13 mouse cellular contexts compared by ENCODE assay signal in the genomic region with DNA sequence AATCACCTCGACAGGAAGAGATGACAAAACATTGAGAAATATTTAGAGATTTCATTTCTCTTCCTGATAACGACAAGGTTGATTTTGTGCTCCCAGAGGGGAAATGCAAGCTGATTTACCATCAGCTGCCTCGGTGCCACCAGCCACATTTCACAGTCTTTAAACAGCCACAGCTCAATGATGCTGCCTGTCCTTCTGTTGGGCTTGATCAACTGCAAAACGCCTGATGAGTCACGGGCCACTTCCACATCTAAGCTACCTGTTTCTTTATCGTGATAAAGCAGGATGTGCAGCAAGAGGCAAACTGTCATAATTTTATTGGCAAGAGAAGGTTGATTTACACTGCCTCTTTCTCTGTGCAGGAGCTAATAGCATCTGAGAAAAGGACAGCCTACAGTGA.
"Had no signal": no experiment of that assay in that cellular context is flagged by ENCODE, and none has a peak within 500 bp of the region (broad histone marks: within the 10 kb centered on the region; RNA-seq: fewer than 3 reads in every experiment).

No protein-coding gene starts in this region.

- DNase-seq: kidney, adult 2 months; kidney, postnatal 25 days; lung, postnatal 14 days; right cerebral cortex, postnatal 4 days; spleen, adult 18-20 months; thymus, adult 2 months; thymus, postnatal 4 days had no signal

- H3K9me3 ChIP-seq: intestine, embryonic 15.5 days; limb, embryonic 15.5 days; liver, embryonic 12.5 days; lung, embryonic 15.5 days; midbrain, embryonic 15.5 days had no signal

- H3K4me3 ChIP-seq: intestine, embryonic 15.5 days; limb, embryonic 15.5 days; liver, embryonic 12.5 days; lung, embryonic 15.5 days; midbrain, embryonic 15.5 days had no signal

- H3K9ac ChIP-seq: intestine, embryonic 15.5 days; limb, embryonic 15.5 days; liver, embryonic 12.5 days; lung, embryonic 15.5 days; midbrain, embryonic 15.5 days had no signal

- H3K27me3 ChIP-seq: intestine, embryonic 15.5 days; limb, embryonic 15.5 days; liver, embryonic 12.5 days; lung, embryonic 15.5 days; midbrain, embryonic 15.5 days had no signal

- H3K4me1 ChIP-seq: intestine, embryonic 15.5 days; limb, embryonic 15.5 days; liver, embryonic 12.5 days; lung, embryonic 15.5 days; midbrain, embryonic 15.5 days had no signal

- H3K4me2 ChIP-seq: intestine, embryonic 15.5 days; limb, embryonic 15.5 days; liver, embryonic 12.5 days; lung, embryonic 15.5 days; midbrain, embryonic 15.5 days had no signal

- H3K36me3 ChIP-seq: intestine, embryonic 15.5 days; limb, embryonic 15.5 days; liver, embryonic 12.5 days; lung, embryonic 15.5 days; midbrain, embryonic 15.5 days had no signal

- H3K27ac ChIP-seq: intestine, embryonic 15.5 days; limb, embryonic 15.5 days; liver, embryonic 12.5 days; lung, embryonic 15.5 days; macrophage; midbrain, embryonic 15.5 days had no signal

- ATAC-seq: intestine, embryonic 15.5 days; liver, embryonic 12.5 days; midbrain, embryonic 15.5 days had no signal
